Mouse (Mus musculus) retina, postnatal 7 days (tissue): Measurements from ENCODE around the gene Plcz1.

Experiments used
- DNase-seq: peaks from one replicate; pipeline ENCODE4 v3.0.0-alpha.2; 2012; ENCODE audit warnings: low read depth, low spot score

The Plcz1 gene

DNA sequence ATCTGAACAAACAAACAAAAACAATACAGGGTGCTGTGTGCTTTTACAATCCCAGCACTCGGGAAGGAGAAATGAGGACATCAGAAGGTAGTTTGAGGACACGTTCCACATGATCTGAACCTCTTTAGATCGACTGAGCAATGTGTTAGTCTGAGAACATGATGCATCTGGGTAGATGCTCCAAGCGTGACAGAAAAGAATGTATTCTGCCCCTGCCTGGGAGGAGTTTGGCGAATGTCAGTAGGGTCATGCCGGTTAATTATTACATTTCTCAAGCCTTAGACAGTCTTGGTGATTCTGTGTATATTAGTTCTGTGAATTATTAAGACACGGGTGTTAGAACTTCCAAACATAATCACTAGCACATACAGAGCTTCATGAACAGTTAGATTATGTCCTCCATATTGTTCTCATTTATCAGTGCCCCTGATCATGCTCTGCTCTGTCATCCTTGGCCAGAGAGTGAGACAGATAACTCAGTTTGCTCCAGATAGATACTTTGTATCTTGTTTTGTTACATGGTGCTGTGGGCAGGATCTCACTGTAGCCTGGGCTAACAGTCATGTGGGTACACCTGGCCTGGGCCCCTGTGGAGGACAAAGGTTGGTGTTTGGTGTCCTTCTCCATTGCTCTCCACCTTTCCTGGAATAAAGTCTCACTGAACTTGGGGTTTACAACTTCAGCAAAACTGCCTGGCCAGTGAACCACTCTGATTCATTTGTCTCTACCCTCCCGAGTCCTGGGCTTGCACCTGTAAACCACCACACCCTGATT lies 94.0 kb downstream of the Plcz1 start:
- DNase-seq, result no peak
